Mouse (Mus musculus) T-helper 17 cell (primary cell): ENCODE measurements at regions not wholly inside any gene's neighbourhood (a gene's known extent, or its start where the extent isn't known, plus 50 kb on each side); places are given as distances from the start of the nearest gene placed in this dataset.
"Not testable (repeated sequence)": the region's sequence is repeated elsewhere in the genome, so short reads cannot be mapped to it uniquely, and the experiment has no call there.

Source experiments
- in situ Hi-C, 2 experiments: fragments of 300-600 bp; cut with MboI, MseI; formaldehyde crosslinking; loops; 1 replicate in 1 of 2; 2 replicates in 1 of 2; pipeline ENCODE4 v1.15.1; 2025; ENCODE audit warnings: high pct_unique_total_duplicates in 2 of 2

DNA sequence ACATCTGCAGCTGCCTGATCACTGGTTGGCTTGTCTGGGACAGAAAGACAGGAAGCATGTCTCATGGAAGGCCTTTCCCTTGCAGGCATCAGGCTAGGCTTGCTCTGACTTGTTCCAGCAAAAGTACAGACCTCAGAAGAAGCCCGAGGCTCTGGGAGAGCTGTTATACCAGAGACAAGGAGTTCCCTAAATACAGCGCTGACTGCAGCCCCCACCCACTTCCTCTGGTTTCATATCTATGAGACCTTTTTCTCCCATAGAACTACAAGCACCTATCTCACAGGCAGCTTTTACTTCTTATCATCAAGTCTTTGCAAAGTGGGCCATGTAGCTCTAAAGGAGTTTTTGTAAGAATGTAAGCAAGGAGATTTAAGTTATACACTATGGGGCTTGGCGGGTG, 312.2 kb upstream of the Vmn1r3 start:
- in situ Hi-C loops: not testable (repeated sequence)

- in situ Hi-C loops: not testable (repeated sequence)
Measured at GRCm38 (mm10) chr4:3495987-3496386, 310.8 kb upstream of the Vmn1r3 start.

DNA sequence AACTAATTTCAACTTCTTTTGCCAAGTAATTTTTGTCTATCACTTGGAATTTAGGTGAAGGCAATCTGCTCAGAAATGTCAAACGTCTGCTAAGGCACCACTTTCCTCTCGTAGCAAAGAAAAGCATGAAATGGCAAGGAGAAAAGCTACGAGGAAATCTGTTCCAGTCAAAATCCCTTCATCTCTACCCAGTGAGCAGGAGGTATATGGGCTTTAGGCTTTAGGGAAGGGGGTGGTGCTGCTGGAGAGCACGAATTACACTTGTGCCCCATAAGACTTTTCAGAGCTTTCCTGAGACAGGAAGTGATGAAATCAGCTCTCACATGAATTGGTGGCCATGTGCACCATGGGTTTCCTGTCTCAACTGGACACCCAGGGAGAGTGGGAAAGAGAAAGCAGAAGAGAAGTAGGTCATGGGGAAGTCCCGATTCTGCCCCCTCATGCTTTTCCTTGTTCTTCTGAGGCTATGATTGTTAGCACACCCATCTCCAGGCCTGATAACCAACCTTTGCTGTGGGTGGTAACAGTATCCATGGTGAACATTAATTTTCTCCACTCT, 309.0 kb upstream of the Vmn1r3 start:
- in situ Hi-C loops: not testable (repeated sequence)

DNA sequence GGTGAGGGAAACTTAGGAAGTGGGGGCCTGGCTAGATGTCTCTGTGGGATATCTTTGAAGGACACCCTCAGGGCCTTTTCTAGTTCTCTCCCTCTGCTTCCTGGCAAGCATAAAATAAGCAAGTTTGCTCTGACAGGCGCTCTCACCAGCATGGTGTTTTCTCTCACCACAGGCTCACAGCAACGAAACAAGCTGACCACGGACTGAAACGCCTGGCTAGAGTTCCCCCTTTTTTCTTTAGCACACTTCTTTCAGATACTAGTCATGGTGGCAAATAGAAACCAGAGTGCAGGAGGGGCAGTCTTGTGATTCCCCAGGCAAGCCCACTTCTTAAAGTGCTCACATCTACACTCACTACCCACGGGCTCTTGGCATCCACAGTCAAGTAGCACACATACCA, 305.7 kb upstream of the Vmn1r3 start:
- in situ Hi-C loops: not testable (repeated sequence)

DNA sequence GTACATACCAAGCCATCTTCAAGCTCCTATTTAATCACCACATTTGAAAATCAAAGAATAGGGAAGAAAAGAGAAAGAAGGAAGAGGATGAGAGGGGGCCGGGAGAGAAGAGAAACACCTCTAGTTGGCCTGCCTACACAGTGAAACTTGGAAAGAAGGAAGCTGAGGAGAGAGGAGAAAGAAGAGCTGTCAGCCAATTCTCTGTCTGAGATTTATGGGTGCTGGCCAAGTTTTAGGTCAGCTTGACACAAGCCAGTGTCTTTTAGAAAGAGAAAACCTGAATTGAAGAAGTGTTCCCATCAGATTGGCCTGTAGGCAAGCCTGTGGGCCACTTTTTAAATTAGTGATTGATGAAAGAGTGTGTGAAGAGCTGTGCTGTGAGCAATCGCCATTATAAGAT, 296.9 kb upstream of the Vmn1r3 start:
- in situ Hi-C loops: no loop called here

GRCm38 (mm10) chr4:3456773-3457172, 271.6 kb upstream of the Vmn1r3 start:
- in situ Hi-C loops: no loop called here

DNA sequence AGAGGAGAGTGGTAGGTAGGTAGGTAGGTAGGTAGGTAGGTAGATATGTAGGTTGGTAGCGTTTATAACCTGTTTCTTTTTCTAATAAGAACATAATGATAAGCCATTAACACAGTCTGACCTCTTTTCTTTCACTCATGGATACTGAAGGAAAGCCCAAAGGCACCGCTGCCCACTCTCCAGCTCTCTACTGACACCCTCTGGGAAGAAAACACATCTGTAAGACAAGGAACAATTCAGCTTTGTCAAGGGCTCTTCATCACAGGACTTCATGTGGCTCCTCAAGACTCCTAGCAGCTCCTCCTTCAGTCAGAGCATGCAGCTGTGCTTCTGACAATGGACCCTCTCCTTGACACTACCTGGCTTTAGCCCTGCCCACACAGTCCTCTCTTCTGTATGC, 252.2 kb upstream of the Vmn1r3 start:
- in situ Hi-C loops: loop anchor here in 1 of 2 experiments (10.0 kb wide), 1 partner anchor 387 kb away; no protein-coding TSS in a partner anchor

- in situ Hi-C loops: no loop called here
Measured at GRCm38 (mm10) chr4:3427968-3428367, 242.8 kb upstream of the Vmn1r3 start.

DNA sequence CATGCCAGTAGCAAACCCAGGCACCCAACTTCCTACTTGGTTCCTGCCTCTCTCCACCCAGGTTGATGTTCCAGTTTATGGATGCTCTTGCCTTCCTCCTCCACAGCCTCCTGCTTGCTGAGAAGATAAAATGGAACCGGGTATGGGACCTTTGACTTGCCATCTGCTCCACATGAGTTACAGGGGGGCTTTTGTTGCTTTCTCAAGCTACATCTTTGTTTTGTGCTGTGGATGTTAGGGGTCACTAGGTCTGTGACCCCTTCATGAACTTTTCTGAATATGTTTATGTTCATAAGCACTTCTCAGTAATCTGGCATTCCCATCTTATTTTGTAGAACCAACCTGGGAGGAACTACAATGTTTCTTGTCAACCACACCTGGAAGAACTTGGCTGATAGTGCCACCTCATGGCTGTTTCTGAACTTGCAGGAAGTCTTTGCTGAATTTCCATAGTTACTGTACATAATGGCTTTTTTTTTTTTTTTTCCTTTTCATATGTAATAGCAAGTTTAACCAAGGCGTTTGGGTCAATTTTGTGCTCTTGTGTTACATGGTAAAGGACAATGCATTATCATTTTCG, 234.9 kb upstream of the Vmn1r3 start:
- in situ Hi-C loops: no loop called here

- in situ Hi-C loops: no loop called here
Measured at GRCm38 (mm10) chr4:3416670-3417069, 231.5 kb upstream of the Vmn1r3 start.

DNA sequence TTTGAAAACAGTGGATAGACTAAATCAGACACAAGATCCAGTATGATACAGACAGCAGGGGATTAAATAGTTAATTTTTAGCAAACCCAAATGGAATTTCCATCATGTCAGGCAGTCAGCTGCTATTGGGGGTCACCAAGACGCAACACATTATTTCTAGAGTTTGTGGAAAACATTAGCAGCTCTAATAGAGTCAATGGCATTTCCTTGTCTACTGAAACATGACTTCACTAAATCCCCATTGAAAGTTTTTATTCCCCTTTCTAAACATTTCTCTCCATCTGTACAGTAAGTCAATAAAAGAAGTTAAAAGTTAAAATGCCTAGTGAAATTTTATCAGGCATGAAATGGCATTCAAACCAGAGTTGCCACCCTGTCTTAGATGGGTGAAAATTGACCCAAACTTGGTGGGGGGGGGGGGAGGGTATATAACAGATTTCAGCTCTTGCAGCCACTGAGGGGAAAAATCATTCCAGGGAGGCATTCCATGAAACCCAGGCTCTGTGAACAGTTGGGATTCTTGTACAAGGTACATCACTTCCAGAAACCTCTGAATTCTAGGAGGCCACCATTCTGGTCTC, 229.4 kb upstream of the Vmn1r3 start:
- in situ Hi-C loops: not testable (repeated sequence)

- in situ Hi-C loops: no loop called here
Measured at GRCm38 (mm10) chr4:3413493-3414441, 228.6 kb upstream of the Vmn1r3 start.

DNA sequence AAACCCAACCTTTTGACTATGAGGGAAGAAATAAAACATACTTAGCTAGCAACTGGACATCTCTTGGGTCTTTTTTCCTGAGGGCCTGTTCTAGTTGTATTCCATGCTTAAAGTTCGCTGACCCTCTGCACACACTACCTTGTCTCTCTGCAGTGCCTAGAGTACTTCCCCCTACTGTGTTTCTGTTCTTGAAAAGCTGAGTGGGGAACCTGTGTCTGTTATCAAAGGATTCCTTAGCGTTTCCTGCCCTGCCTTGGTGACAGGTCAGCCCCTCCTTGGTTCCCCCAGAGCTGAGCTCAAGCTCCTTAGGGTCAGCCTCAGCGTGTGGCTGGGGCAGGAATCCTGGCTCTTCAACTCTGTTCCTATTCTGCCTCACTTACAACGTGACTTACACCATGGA, 227.2 kb upstream of the Vmn1r3 start:
- in situ Hi-C loops: not testable (repeated sequence)

DNA sequence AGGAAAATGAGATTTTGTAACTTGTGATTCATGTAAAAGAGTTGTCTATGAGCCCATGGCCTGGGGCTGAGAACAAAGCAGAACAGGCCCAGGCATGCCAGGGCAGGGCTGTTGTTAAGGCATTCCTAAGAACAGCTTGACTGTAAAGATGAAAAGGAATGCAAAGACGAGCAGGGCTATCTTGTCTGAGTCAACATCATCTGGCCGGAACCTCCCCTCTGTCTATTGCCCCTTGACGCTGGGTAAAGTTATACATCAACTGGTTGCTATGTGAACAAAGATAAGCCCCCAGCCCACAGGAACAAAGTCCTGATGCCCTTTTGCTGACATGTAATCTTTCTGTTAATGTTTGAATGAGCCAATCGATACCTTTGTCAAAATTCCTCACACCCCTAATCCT, 217.7 kb upstream of the Vmn1r3 start:
- in situ Hi-C loops: not testable (repeated sequence)

- in situ Hi-C loops: not testable (repeated sequence)
Measured at GRCm38 (mm10) chr4:3401766-3402165, 216.6 kb upstream of the Vmn1r3 start.

GRCm38 (mm10) chr4:3391579-3391978, 206.4 kb upstream of the Vmn1r3 start:
- in situ Hi-C loops: not testable (repeated sequence)

- in situ Hi-C loops: loop anchor here (5.0 kb wide), 1 partner anchor 291 kb away; no protein-coding TSS in a partner anchor
Measured at GRCm38 (mm10) chr4:3373027-3373763, 188.0 kb upstream of the Vmn1r3 start.

DNA sequence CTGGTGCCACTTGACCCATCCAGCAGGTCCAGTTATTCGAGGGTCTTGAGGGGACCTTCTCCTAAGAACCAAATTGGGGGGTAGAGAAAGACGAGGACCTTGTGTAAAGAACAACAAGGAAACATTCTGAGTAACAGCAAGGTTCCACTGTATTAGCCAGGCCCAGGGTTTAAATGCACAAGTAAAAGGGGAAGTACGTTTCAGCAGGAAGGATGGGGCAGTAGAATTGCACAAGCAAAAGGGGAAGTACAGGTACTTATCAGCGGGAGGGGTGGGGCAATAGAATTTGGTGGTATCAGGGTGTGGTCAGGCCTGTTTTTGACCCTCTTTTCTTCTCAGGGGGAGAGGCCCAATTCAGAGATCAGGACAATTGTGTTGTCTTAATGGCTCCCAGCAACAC, 182.9 kb upstream of the Vmn1r3 start:
- in situ Hi-C loops: not testable (repeated sequence)

GRCm38 (mm10) chr4:3343443-3343842, 158.3 kb upstream of the Vmn1r3 start:
- in situ Hi-C loops: loop anchor here in 1 of 2 experiments (10.0 kb wide), 1 partner anchor 219 kb away; no protein-coding TSS in a partner anchor

DNA sequence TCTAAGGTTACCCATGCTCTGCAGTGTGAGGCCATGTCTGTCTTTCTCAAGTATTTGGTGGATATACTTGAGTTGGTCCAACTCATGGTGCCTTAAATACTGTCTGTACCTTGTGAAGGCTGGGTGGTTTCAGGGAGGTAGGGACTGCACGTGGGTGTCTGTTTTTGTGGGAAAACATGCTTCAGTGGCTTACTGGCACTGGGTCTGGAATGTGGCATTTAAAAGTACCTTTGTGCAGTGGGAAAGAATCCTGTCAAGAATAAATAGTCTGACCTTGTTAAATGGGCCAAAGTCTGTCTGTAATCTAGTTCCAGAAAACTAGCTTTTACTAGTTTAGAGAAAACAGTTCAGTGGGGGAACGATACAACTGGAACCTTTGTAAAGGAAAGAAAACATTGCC, 157.5 kb upstream of the Vmn1r3 start:
- in situ Hi-C loops: loop anchor here in 1 of 2 experiments (10.0 kb wide), 1 partner anchor 218 kb away; no protein-coding TSS in a partner anchor

DNA sequence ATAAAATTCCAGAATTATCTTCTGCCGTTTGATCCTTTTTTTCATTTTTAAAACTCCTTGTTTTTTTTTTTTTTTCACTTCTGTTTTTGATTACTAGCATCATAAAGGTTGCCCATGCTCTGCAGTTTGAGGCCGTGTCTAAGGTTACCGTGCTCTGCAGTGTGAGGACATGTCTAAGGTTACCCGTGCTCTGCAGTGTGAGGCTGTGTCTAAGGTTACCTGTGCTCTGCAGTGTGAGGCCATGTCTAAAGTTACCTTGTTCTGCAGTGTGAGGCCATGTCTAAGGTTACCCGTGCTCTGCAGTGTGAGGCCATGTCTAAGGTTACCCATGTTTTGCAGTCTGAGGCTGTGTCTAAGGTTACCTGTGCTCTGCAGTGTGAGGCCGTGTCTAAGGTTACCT, 157.0 kb upstream of the Vmn1r3 start:
- in situ Hi-C loops: loop anchor here in 1 of 2 experiments (10.0 kb wide), 1 partner anchor 217 kb away; no protein-coding TSS in a partner anchor
